Mouse (Mus musculus) ZHBTc4 (cell line): ENCODE measurements around the gene Bscl2.
A peak's percentile ranks its signal among the peaks of the same experiment; 100 is the strongest.

ENCODE experiments used
- DNase-seq: peaks from one replicate; pipeline ENCODE4 v3.0.0-alpha.2; 2011; ENCODE audit warnings: low read depth, low spot score

The Bscl2 gene

GRCm38 (mm10) chr19:8837251-8837791 lies at the start of gene Bscl2:
Bscl2 (plus strand) TSS chr19:8837467.
- peak; percentile 95 for DNase-seq

GRCm38 (mm10) chr19:8788521-8788920 lies 48.7 kb upstream of the Bscl2 start:
- DNase-seq, result peak; percentile 48

DNA sequence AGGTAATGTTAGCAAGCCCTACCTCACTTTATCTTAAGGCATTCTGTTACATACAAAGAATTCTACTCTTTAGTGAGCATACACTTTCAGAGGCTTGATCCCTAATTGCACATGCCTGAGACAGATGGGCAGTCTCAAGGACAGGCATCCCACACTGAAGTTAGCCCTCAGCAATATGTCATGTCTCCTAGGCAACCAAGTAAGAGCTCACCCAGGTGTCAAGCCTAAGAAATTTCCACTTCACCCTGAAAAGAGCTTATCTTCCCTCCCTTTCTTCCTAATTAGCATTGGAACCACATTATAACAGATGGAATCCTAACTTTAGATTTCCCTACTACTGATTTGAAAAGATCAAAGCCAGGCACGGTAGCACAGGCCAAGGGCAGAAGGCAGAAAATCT lies 48.1 kb upstream of the Bscl2 start:
- DNase-seq, result no peak

DNA sequence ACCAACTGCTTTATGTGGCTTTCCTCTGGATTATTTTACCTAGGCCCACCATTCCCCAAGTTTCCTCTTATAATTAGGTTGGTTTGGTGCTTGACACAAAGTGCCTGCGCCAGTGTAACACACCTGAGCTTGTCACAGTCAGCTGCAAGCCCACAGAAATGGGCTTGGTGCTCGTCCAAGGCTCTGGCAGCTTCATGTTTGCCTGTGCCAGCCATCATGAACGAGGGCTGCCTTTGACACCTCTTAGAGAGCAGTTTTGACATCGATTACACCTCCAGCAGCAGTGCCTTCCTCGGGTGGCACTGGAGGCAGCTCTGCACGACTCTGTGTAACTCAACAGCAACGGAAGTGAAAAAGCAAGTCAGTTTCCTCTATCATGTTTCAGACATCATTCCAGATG lies 47.1 kb upstream of the Bscl2 start:
- DNase-seq, result no peak

DNA sequence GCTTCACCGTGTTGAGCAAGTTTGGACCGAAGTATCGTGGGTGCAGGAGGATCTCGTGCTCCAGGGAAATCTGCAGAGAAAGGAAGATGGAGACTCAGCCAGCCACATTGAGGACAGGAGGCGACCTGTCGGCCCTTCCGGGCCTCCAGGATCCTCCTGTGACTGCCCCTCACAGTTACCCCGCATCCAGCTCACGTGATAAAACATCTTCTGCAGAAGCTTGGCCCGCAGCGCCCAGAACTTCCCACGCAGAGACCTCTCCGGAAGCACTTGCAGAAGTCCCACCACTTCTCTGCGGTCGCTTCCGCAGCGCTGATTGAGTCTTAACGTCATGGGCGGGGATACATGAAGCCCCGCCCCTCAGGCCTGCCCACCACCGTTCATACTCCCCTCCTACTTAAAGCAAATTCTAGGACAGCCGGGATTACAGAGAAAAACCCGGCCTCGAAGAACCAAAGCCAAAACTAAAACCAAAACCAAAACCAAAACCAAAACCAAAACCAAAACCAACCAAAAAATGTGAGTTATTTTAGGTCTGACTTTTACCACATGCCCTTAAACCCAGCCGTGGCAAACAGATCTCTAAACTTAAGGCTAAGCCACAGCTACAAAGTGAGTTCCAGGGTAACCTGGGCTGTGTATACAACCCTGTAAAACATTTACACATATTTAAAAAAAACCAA lies 38.9 kb upstream of the Bscl2 start, which contains the start of gene Polr2g:
Polr2g (minus strand) TSS at position 314 of the 683 bp plus-strand sequence.
- DNase-seq, result peak; percentile 97

GRCm38 (mm10) chr19:8798947-8799315 lies 38.3 kb upstream of the Bscl2 start:
- no peak for DNase-seq

GRCm38 (mm10) chr19:8802130-8802821 lies 35.0 kb upstream of the Bscl2 start, which contains the start of gene Zbtb3:
Zbtb3 (plus strand) TSS chr19:8802555.
- peak; percentile 100 for DNase-seq

- no peak for DNase-seq
These were observed 34.0 kb upstream of the Bscl2 start for GRCm38 (mm10) chr19:8803204-8803780.

- DNase-seq, result no peak
These were observed 33.2 kb upstream of the Bscl2 start for GRCm38 (mm10) chr19:8803879-8804660.

- no peak for DNase-seq
These were observed 30.5 kb upstream of the Bscl2 start for GRCm38 (mm10) chr19:8806810-8807209.

GRCm38 (mm10) chr19:8815812-8816211 lies 21.5 kb upstream of the Bscl2 start:
- no peak for DNase-seq

DNA sequence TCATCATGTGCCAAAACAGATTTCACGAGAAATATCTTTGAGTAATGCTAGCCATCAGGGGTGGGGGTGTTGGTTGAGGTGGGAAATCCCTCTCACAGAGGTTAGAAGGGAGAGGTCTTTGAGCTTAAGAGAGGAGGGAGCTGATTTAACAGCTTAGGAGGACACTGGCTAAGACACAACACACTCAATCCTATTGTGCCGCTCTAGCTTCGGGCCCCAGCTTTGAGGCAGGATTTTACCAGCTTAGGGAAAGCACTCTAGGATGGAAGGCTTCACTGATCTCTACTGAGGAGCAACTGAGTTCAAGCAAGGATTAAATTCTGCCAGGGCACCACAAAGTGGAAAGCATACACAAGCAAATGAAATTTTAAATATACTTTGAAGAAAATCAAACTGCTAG lies 20.3 kb upstream of the Bscl2 start:
- DNase-seq, result no peak

DNA sequence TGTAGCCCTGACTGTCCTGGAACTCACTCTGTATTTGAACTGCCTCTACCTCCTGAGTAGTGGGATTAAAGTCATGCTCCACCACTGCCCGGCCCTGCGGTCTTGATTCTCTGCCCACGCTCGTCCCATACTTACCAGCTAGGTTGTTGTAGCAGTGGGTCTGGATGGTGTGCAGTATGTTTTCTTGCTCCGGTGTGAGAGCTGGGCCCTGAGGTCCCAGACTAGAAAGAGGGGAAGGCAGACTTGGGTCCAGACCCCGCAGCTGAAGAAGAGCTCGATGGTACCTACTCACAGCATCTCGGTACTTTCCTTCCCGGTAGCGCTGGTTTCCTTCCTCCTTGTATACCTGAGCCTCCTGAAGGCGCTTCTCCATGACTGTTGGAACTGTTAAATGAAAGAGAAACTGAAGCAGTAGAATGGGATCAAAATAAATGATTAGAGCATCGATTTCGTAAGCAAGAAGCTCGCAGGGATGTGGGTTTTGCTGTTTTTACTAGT lies 18.9 kb upstream of the Bscl2 start:
- DNase-seq, result no peak

DNA sequence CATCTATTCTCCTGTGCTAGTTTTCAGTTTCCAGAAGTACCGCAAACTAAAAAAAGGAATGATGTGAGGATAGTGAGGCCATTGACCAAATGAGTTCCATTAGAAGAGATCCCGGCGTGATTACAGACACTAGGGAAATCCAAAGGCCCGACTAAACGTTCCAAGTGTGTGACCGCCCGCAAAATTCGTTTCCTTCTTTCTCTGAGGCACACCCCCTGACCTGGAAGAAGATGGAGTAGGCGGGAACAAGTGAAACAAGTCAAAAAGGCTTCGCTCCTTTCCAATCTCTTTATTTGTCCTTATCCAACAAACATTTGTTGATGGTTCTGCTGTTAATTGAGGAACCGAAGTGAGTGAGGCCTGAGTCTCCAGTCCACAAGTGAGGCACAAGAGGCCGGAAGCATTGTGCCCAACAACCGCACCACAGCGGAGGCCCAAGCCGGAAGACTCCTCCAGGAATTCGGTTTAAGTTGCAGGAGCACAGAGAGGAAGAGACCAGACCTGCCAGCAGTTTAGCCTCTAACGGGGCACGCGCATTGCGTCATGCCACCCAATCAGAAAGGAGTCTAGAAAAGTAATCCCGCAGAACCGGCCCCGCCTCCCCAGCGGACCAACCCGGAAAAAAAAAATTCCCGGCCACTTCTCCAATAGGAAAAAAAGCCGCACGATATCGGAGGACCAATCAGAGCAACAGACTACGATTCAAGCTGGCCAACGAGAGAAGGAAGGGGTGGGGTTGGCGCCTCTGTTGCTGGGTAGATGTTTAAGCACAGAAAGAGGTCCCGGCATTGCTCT lies 18.3 kb upstream of the Bscl2 start, which contains the start of gene Ttc9c:
Ttc9c (minus strand) TSS at position 533 of the 795 bp plus-strand sequence.
- DNase-seq, result peak; percentile 99

GRCm38 (mm10) chr19:8819596-8820423 lies 17.5 kb upstream of the Bscl2 start, which contains the start of gene Hnrnpul2:
Hnrnpul2 (plus strand) TSS chr19:8820010.
- DNase-seq, result peak; percentile 100

- no peak for DNase-seq
These were observed 16.8 kb upstream of the Bscl2 start for GRCm38 (mm10) chr19:8820424-8820956.

DNA sequence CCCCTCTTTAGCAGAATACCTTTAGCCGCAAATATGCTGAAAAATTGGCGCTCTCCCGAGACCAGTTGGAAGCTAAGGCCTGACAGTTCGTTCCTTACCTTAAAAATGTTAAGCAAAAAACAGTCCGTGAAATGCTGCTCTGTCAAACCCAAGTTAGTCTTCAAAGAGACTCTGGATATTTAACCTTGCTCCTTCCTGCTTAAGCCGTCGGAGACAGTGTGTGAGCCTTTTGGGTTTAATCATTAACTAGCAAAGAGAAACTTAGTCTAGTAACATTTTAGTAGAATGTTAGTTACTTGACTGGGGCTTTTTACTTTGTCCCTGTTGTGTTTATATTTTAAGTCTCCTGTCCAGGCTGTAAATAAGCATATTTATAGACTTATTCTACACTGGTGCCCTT lies 16.1 kb upstream of the Bscl2 start:
- no peak for DNase-seq

DNA sequence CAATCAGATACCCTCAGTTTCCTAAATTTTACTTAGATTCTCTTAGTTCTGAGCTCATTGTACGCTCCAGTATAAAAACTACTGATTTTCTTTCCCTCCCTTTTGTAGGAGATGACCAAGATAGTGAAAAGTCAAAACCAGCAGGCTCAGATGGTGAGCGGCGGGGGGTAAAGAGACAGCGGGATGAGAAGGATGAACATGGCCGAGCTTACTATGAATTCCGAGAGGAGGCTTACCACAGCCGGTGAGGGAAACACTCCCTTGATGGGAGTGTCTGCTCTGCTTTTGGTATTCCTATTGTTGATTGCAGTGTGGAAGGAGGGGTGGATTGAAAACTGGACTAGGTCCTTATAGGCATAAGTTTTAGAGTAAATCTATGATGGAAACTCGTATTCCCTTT lies 14.6 kb upstream of the Bscl2 start:
- no peak for DNase-seq

GRCm38 (mm10) chr19:8829660-8830059 lies 7.6 kb upstream of the Bscl2 start, which contains the start of gene AC129217.1:
AC129217.1 (plus strand) TSS chr19:8829773.
- DNase-seq, result no peak
